Mouse (Mus musculus) testis, postnatal 10 days (tissue): ENCODE measurements around the gene Mdga1.
"Not testable (repeated sequence)": the region's sequence is repeated elsewhere in the genome, so short reads cannot be mapped to it uniquely, and the experiment has no call there.

Experiments
- DNase-seq: peaks from one replicate; pipeline ENCODE4 v3.0.0; 2021; ENCODE audit warnings: low spot score

The Mdga1 gene

GRCm38 (mm10) chr17:29799398-29800095 lies 170.3 kb downstream of the Mdga1 start:
- no peak for DNase-seq

GRCm38 (mm10) chr17:29798151-29798550 lies 171.7 kb downstream of the Mdga1 start:
- DNase-seq: no peak

GRCm38 (mm10) chr17:29796787-29797186 lies 173.1 kb downstream of the Mdga1 start:
- no peak for DNase-seq

- peak; percentile 93 for DNase-seq
These were observed 173.8 kb downstream of the Mdga1 start for GRCm38 (mm10) chr17:29796086-29796485.

- no peak for DNase-seq
These were observed 174.7 kb downstream of the Mdga1 start for GRCm38 (mm10) chr17:29795050-29795770.

GRCm38 (mm10) chr17:29791531-29792050 lies 178.3 kb downstream of the Mdga1 start:
- no peak for DNase-seq

GRCm38 (mm10) chr17:29790231-29790740 lies 179.6 kb downstream of the Mdga1 start:
- no peak for DNase-seq

- DNase-seq: peak; percentile 70
These were observed 180.2 kb downstream of the Mdga1 start for GRCm38 (mm10) chr17:29789715-29790114.

GRCm38 (mm10) chr17:29788573-29788972 lies 181.3 kb downstream of the Mdga1 start:
- no peak for DNase-seq

- DNase-seq: no peak
These were observed 185.1 kb downstream of the Mdga1 start for GRCm38 (mm10) chr17:29784820-29785219.

- DNase-seq: not testable (repeated sequence)
These were observed 188.4 kb downstream of the Mdga1 start for GRCm38 (mm10) chr17:29781472-29781871.

- no peak for DNase-seq
These were observed 191.9 kb downstream of the Mdga1 start for GRCm38 (mm10) chr17:29778021-29778420.
